In the genomic region with DNA sequence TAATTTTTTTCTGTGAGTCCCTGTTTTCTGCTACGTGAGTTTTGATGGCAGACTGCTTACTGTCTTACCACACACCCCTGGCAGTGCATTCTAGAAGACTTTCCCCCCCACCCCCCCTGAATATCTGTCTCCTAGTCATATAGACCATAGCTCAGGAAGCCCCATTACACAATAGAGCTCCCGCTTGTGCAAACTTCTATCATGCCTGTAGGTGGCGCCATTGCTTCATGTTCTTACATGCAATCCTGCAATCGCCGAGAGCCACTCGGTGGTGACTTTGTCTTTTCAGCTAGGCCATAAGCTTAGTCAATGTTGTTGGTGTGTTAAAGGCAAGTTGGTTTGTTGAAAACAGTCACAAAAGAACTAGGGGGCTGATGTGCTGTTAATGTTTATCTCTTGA, we compare ENCODE assay signal across 9 mouse cellular contexts. TPM values are rescaled to one million over a fixed set of nuclear protein-coding genes. Genes with fewer than 3 reads are reported as not detected.
DNase-seq lines count a peak whose midpoint lies in the region; ATAC-seq and TF ChIP-seq lines count a peak whose summit lies in the region.
"Had no signal": no experiment of that assay in that cellular context is flagged by ENCODE, and none has a peak within 500 bp of the region (broad histone marks: within the 10 kb centered on the region; RNA-seq: fewer than 3 reads in every experiment).

No protein-coding gene starts in this region.

- no peak overlapping the region for H3K27ac ChIP-seq in forebrain, embryonic 11.5 days (ENCODE audit: low read depth, low read length)
- no peak overlapping the region for H3K27ac ChIP-seq in hindbrain, embryonic 10.5 days

- H3K4me3 ChIP-seq in G1E (ENCODE audit: low read depth, low read length) = no peak overlapping the region
- no peak overlapping the region for H3K4me3 ChIP-seq in forebrain, embryonic 11.5 days (ENCODE audit: low read depth, low read length)
- H3K4me3 ChIP-seq in hindbrain, embryonic 10.5 days = no peak overlapping the region
- H3K4me3 ChIP-seq: megakaryocyte, embryonic 14.5 days had no signal

- H3K4me2 ChIP-seq in forebrain, embryonic 11.5 days (ENCODE audit: low read depth, low read length, severe bottlenecking) = no peak overlapping the region

- TF ChIP-seq CTCF in G1E (IDR thresholded peaks at IDR 0.05; ENCODE audit: low read depth, low read length) = peak; percentile 49; the same call in 1 of the 2 replicates

- no peaks in the 10 kb centered on the region for H3K36me3 ChIP-seq in G1E (replicated peaks)
- H3K36me3 ChIP-seq in forebrain, embryonic 11.5 days (ENCODE audit: control insufficient read depth, insufficient read depth, low read length) = no peaks in the 10 kb centered on the region
- no peaks in the 10 kb centered on the region for H3K36me3 ChIP-seq in hindbrain, embryonic 10.5 days

- H3K4me1 ChIP-seq in G1E (ENCODE audit: insufficient read depth, low read depth, low read length) = no peaks in the 10 kb centered on the region; the same call in 1 of the 2 replicates
- H3K4me1 ChIP-seq in forebrain, embryonic 11.5 days (replicated peaks; ENCODE audit: control insufficient read depth, insufficient read depth, low read length) = no peaks in the 10 kb centered on the region
- peaks cover 4% of the 10 kb centered on the region; the same call in 1 of the 2 replicates for H3K4me1 ChIP-seq in hindbrain, embryonic 10.5 days (replicated peaks)

- WGBS in forebrain, embryonic 11.5 days = 4% methylated on average over 6 of the region's 6 CpGs
- 3% methylated on average over 6 of the region's 6 CpGs for WGBS in hindbrain, embryonic 10.5 days

- DNase-seq in G1E (ENCODE audit: low spot score) = peak; percentile 28
- peak; percentile 39 for DNase-seq in c-Kit-negative CD71-positive TER-119-positive erythroid progenitor cells, embryonic 14.5 days (ENCODE audit: low read depth, low spot score)
- DNase-seq in forebrain, embryonic 11.5 days (ENCODE audit: low spot score) = peak; percentile 88
- DNase-seq in hindbrain, embryonic 10.5 days (ENCODE audit: low spot score) = peak; percentile 83
- peak; percentile 52 to 88 for DNase-seq in layer of hippocampus, postnatal 25 days (ENCODE audit: extremely low spot score in 1 of 2, low spot score in 1 of 2)
- DNase-seq in right cerebral cortex, postnatal 36 days (ENCODE audit: low spot score in 2 of 2) = peak; percentile 62 to 70
- DNase-seq in urinary bladder, postnatal 4 days (ENCODE audit: low spot score in 2 of 2) = peak; percentile 63 to 84

- H3K27me3 ChIP-seq in G1E (ENCODE audit: insufficient read depth, low read length) = peaks cover 9% of the 10 kb centered on the region
- no peaks in the 10 kb centered on the region for H3K27me3 ChIP-seq in forebrain, embryonic 11.5 days (ENCODE audit: control insufficient read depth, insufficient read depth, low read length)
- no peaks in the 10 kb centered on the region for H3K27me3 ChIP-seq in hindbrain, embryonic 10.5 days (ENCODE audit: insufficient read depth, poor library complexity, severe bottlenecking)

- no peak overlapping the region for H3K9ac ChIP-seq in forebrain, embryonic 11.5 days (ENCODE audit: low read length)

- no peaks in the 10 kb centered on the region for H3K9me3 ChIP-seq in G1E (replicated peaks)
- H3K9me3 ChIP-seq in forebrain, embryonic 11.5 days (ENCODE audit: control insufficient read depth, low read length) = no peaks in the 10 kb centered on the region
- no peaks in the 10 kb centered on the region for H3K9me3 ChIP-seq in hindbrain, embryonic 10.5 days
- H3K9me3 ChIP-seq: megakaryocyte, embryonic 14.5 days had no signal

- ATAC-seq in G1E (ENCODE audit: extremely low read depth, insufficient number of reproducible peaks, low FRiP score, poor library complexity, severe bottlenecking) = no peak
- peak; percentile 58; the same call in 1 of the 2 replicates for ATAC-seq in forebrain, embryonic 11.5 days (replicated peaks; ENCODE audit: low FRiP score)
- ATAC-seq in megakaryocyte-erythroid progenitor cell, adult 5-6 weeks (replicated peaks; ENCODE audit: low FRiP score, low TSS enrichment, poor library complexity, severe bottlenecking) = peak; percentile 91

RNA-seq across cellular contexts. Expression of a gene that starts 10.9 kb away (rescaled TPM):
- not detected in 2 replicates for total RNA-seq in G1E (2014; fragmentation: Nextera tagmentation)
- 0.11 TPM in 1 of 2 replicates, not detected in the other for total RNA-seq in G1E (2017)
- not detected in 2 replicates for polyA plus RNA-seq in G1E (2012)
- polyA plus RNA-seq in forebrain, embryonic 11.5 days (2014; fragmentation: Nextera tagmentation; extraction: Ambion mirVana) = 0.04 TPM in 1 of 2 replicates, not detected in the other
- not detected in 2 replicates for polyA plus RNA-seq in hindbrain, embryonic 10.5 days (2016; fragmentation: Nextera tagmentation; extraction: Ambion mirVana)
- total RNA-seq in layer of hippocampus, postnatal 25 days (2021) = not detected
- not detected in 2 replicates for total RNA-seq in megakaryocyte-erythroid progenitor cell, adult 5-6 weeks (2014; fragmentation: Nextera tagmentation)
- not detected in 2 replicates for total RNA-seq in megakaryocyte-erythroid progenitor cell, adult 5-6 weeks (2017)

RNA-seq across cellular contexts. Expression of a gene that starts 26.6 kb away (rescaled TPM):
- total RNA-seq in G1E (2014; fragmentation: Nextera tagmentation) = not detected in 2 replicates
- 0.06 and 0.16 TPM in 2 replicates for total RNA-seq in G1E (2017)
- polyA plus RNA-seq in G1E (2012) = not detected in 2 replicates
- polyA plus RNA-seq in forebrain, embryonic 11.5 days (2014; fragmentation: Nextera tagmentation; extraction: Ambion mirVana) = 0.88 and 1.0 TPM in 2 replicates
- 1.3 and 2.5 TPM in 2 replicates for polyA plus RNA-seq in hindbrain, embryonic 10.5 days (2016; fragmentation: Nextera tagmentation; extraction: Ambion mirVana)
- under 1 TPM; 0.62 to 0.94 TPM for total RNA-seq in layer of hippocampus, postnatal 25 days (2021)
- total RNA-seq in megakaryocyte-erythroid progenitor cell, adult 5-6 weeks (2014; fragmentation: Nextera tagmentation) = 19.2 and 19.5 TPM in 2 replicates
- 2.8 and 5.8 TPM in 2 replicates for total RNA-seq in megakaryocyte-erythroid progenitor cell, adult 5-6 weeks (2017)

Comparison
In these comparisons a context has a peak if more than half of its experiments do, and no peak if none do; other contexts are left out.
1. DNase-seq: peak in every context shown above with its lines; median percentile 88 in forebrain, embryonic 11.5 days; 83 in hindbrain, embryonic 10.5 days; 74 in urinary bladder, postnatal 4 days; 70 in layer of hippocampus, postnatal 25 days; 66 in right cerebral cortex, postnatal 36 days; 39 in c-Kit-negative CD71-positive TER-119-positive erythroid progenitor cells, embryonic 14.5 days; 28 in G1E.